In genomic region chr7:126868003-126868402, GRCm38 (mm10) we compare ENCODE assay signal across 25 mouse cellular contexts. TPM values are rescaled to one million over a fixed set of nuclear protein-coding genes. Genes with fewer than 3 reads are reported as not detected.
"Had no signal": no experiment of that assay in that cellular context is flagged by ENCODE, and none has a peak within 500 bp of the region (broad histone marks: within the 10 kb centered on the region; RNA-seq: fewer than 3 reads in every experiment).

No protein-coding gene starts in this region.

- DNase-seq: lung, embryonic 14.5 days; retina, postnatal 1 day; right cerebral cortex, adult 18-20 months; right cerebral cortex, postnatal 25 days; right cerebral cortex, postnatal 4 days; spleen, adult 18-20 months; thymus, adult 18-20 months; thymus, postnatal 14 days; thymus, postnatal 36 days had no signal

- H3K4me3 ChIP-seq: limb, embryonic 15.5 days; liver, embryonic 12.5 days; megakaryocyte, embryonic 14.5 days; midbrain, embryonic 13.5 days; midbrain, embryonic 15.5 days; neural tube, embryonic 13.5 days had no signal

- H3K4me2 ChIP-seq: limb, embryonic 15.5 days; liver, embryonic 12.5 days; lung, embryonic 14.5 days; midbrain, embryonic 11.5 days; midbrain, embryonic 13.5 days; midbrain, embryonic 15.5 days; neural tube, embryonic 13.5 days had no signal

- H3K9ac ChIP-seq: limb, embryonic 15.5 days; liver, embryonic 12.5 days; liver, embryonic 14.5 days; lung, embryonic 14.5 days; midbrain, embryonic 13.5 days; midbrain, embryonic 15.5 days; neural tube, embryonic 13.5 days had no signal

- H3K9me3 ChIP-seq: limb, embryonic 15.5 days; liver, embryonic 12.5 days; midbrain, embryonic 13.5 days; midbrain, embryonic 15.5 days; neural tube, embryonic 13.5 days had no signal

- H3K27me3 ChIP-seq: limb, embryonic 15.5 days; liver, embryonic 12.5 days; megakaryocyte, embryonic 14.5 days; midbrain, embryonic 13.5 days; midbrain, embryonic 15.5 days; neural tube, embryonic 13.5 days had no signal

- ATAC-seq: liver, embryonic 12.5 days; midbrain, embryonic 13.5 days; midbrain, embryonic 15.5 days had no signal

- H3K27ac ChIP-seq: limb, embryonic 15.5 days; liver, embryonic 12.5 days; liver, embryonic 14.5 days; macrophage; midbrain, embryonic 13.5 days; midbrain, embryonic 15.5 days; neural tube, embryonic 13.5 days had no signal

RNA-seq across cellular contexts. Expression of gene Doc2a, which starts 20.8 kb away (rescaled TPM):
- polyA plus RNA-seq: liver, adult 2 months; liver, embryonic 16.5 days; small intestine, adult 2 months had no signal

RNA-seq across cellular contexts. Expression of gene 4930451I11Rik, which starts 36.6 kb away (rescaled TPM):
- polyA plus RNA-seq: limb, embryonic 15.5 days; liver, adult 2 months; liver, embryonic 12.5 days; liver, embryonic 14.5 days; liver, embryonic 16.5 days; lung, embryonic 14.5 days; macrophage; midbrain, embryonic 11.5 days; midbrain, embryonic 13.5 days; midbrain, embryonic 15.5 days; neural tube, embryonic 11.5 days; neural tube, embryonic 13.5 days; small intestine, adult 2 months; stomach, embryonic 14.5 days; stomach, embryonic 16.5 days; thymus, postnatal 0 days had no signal
